Comparison of ENCODE assay signal across 8 mouse cellular contexts in the genomic region with DNA sequence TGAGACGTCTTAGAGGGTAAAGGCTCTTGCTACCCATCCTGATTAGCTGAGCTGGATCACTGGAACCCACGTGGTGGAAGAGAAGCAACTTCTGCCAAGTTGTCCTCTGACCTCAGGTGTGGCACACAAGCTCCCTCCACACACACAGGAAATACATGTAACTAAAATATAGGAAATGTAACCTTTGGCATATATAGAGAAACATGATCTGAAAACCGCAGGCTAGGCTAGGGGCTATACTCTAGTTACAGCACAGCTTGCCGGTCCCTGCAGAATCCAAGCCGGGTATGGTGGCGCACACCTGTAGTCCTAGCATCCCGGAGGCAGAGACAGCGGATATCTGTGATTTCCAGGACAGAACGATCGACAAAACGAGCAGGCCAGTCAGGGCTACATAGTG. TPM values are rescaled to one million over a fixed set of nuclear protein-coding genes. Genes with fewer than 3 reads are reported as not detected.
DNase-seq lines count a peak whose midpoint lies in the region; ATAC-seq and TF ChIP-seq lines count a peak whose summit lies in the region.

No protein-coding gene starts in this region.

- no peak for DNase-seq in neural tube, embryonic 11.5 days (ENCODE audit: low spot score)
- no peak for DNase-seq in neural tube, embryonic 10.5 days (ENCODE audit: extremely low spot score, low spot score)
- DNase-seq in hindbrain, embryonic 11.5 days (ENCODE audit: low spot score) = no peak
- DNase-seq in ovary, adult 18-20 months (ENCODE audit: low spot score) = no peak
- DNase-seq in embryo, embryonic 11 days = no peak
- no peak for DNase-seq in Muller cell, postnatal 12 days (ENCODE audit: inconsistent ontology term)

- no peaks in the 10 kb centered on the region for H3K9me3 ChIP-seq in neural tube, embryonic 11.5 days (ENCODE audit: control insufficient read depth, low read length)
- H3K9me3 ChIP-seq in hindbrain, embryonic 11.5 days (ENCODE audit: control insufficient read depth, low read length) = no peaks in the 10 kb centered on the region

- peak; percentile 46 for ATAC-seq in neural tube, embryonic 11.5 days (ENCODE audit: insufficient read depth, low FRiP score, low TSS enrichment)
- ATAC-seq in hindbrain, embryonic 11.5 days (ENCODE audit: low FRiP score) = peak; percentile 68
- ATAC-seq in megakaryocyte, adult 5-6 weeks (ENCODE audit: poor library complexity, severe bottlenecking) = peak; percentile 5

- TF ChIP-seq POLR2A in cortical plate, adult 2 months (IDR thresholded peaks at IDR 0.05; ENCODE audit: extremely low read depth, insufficient read depth, low read length) = no peak

- TF ChIP-seq CTCF in cortical plate, adult 2 months (IDR thresholded peaks at IDR 0.05; ENCODE audit: extremely low read depth, insufficient read depth, low read length) = no peak

- H3K4me3 ChIP-seq in neural tube, embryonic 11.5 days (ENCODE audit: low read depth, low read length) = peak overlapping the region; percentile 85
- H3K4me3 ChIP-seq in cortical plate, adult 2 months (ENCODE audit: insufficient read depth, low read length) = peak overlapping the region; percentile 78
- H3K4me3 ChIP-seq in hindbrain, embryonic 11.5 days (ENCODE audit: low read depth, low read length) = peak overlapping the region; percentile 77

- WGBS in neural tube, embryonic 11.5 days = 2% methylated on average over 11 of the region's 11 CpGs
- 2% methylated on average over 11 of the region's 11 CpGs for WGBS in hindbrain, embryonic 11.5 days

- H3K4me1 ChIP-seq in neural tube, embryonic 11.5 days (ENCODE audit: control insufficient read depth, insufficient read depth, low read length) = peaks cover 5% of the 10 kb centered on the region
- H3K4me1 ChIP-seq in cortical plate, adult 2 months (ENCODE audit: control insufficient read depth, insufficient read depth, low read length) = peaks cover 2% of the 10 kb centered on the region; the same call in 1 of the 2 replicates
- peaks cover 5% of the 10 kb centered on the region; the same call in 1 of the 2 replicates for H3K4me1 ChIP-seq in hindbrain, embryonic 11.5 days (replicated peaks; ENCODE audit: control insufficient read depth, insufficient read depth, low read length)

- H3K36me3 ChIP-seq in neural tube, embryonic 11.5 days (ENCODE audit: control insufficient read depth, insufficient read depth, low read length) = 0 out of 2 replicates have a peak, but pooled peaks cover 2% of the 10 kb centered on the region
- H3K36me3 ChIP-seq in hindbrain, embryonic 11.5 days (ENCODE audit: control insufficient read depth, insufficient read depth, low read length) = no peaks in the 10 kb centered on the region

- H3K27me3 ChIP-seq in neural tube, embryonic 11.5 days (ENCODE audit: control insufficient read depth, insufficient read depth, low read length) = no peaks in the 10 kb centered on the region
- H3K27me3 ChIP-seq in hindbrain, embryonic 11.5 days (ENCODE audit: control insufficient read depth, insufficient read depth, low read length) = no peaks in the 10 kb centered on the region

- H3K9ac ChIP-seq in neural tube, embryonic 11.5 days (ENCODE audit: low read length) = peak overlapping the region; percentile 81
- H3K9ac ChIP-seq in hindbrain, embryonic 11.5 days (ENCODE audit: low read depth, low read length) = peak overlapping the region; percentile 81

- H3K27ac ChIP-seq in neural tube, embryonic 11.5 days (ENCODE audit: low read depth, low read length) = peak overlapping the region; percentile 80
- H3K27ac ChIP-seq in cortical plate, adult 2 months (ENCODE audit: insufficient read depth, low read length) = peak overlapping the region; percentile 70
- peak overlapping the region; percentile 71 for H3K27ac ChIP-seq in hindbrain, embryonic 11.5 days (ENCODE audit: low read depth, low read length)

- H3K4me2 ChIP-seq in neural tube, embryonic 11.5 days (ENCODE audit: low read depth) = peak overlapping the region; percentile 95
- peak overlapping the region; percentile 84 for H3K4me2 ChIP-seq in hindbrain, embryonic 11.5 days (replicated peaks; ENCODE audit: low read depth, low read length)

RNA-seq across cellular contexts. Expression of gene Thumpd3, which starts 0.5 kb away (rescaled TPM):
- 50.4 and 52.9 TPM in 2 replicates for polyA plus RNA-seq in neural tube, embryonic 11.5 days (2014; fragmentation: Nextera tagmentation; extraction: Ambion mirVana)
- 19.2 and 20.4 TPM in 2 replicates for polyA plus RNA-seq in cortical plate, adult 2 months (2012; rRNA removed)
- polyA plus RNA-seq in hindbrain, embryonic 11.5 days (2014; fragmentation: Nextera tagmentation; extraction: Ambion mirVana) = 57.4 and 58.0 TPM in 2 replicates
- 50.0 and 50.4 TPM in 2 replicates for total RNA-seq in megakaryocyte, adult 5-6 weeks (2015)
- 40.8 and 48.5 TPM in 2 replicates for total RNA-seq in megakaryocyte, adult 5-6 weeks (2017)

RNA-seq across cellular contexts. Expression of gene Setd5, which starts 31.6 kb away (rescaled TPM):
- 74.9 and 78.5 TPM in 2 replicates for polyA plus RNA-seq in neural tube, embryonic 11.5 days (2014; fragmentation: Nextera tagmentation; extraction: Ambion mirVana)
- polyA plus RNA-seq in cortical plate, adult 2 months (2012; rRNA removed) = 53.2 and 56.8 TPM in 2 replicates
- polyA plus RNA-seq in hindbrain, embryonic 11.5 days (2014; fragmentation: Nextera tagmentation; extraction: Ambion mirVana) = 74.7 and 91.1 TPM in 2 replicates
- 81.1 and 84.2 TPM in 2 replicates for total RNA-seq in megakaryocyte, adult 5-6 weeks (2015)
- total RNA-seq in megakaryocyte, adult 5-6 weeks (2017) = 46.1 and 63.6 TPM in 2 replicates

Comparison
In these comparisons a context has a peak if more than half of its experiments do, and no peak if none do; other contexts are left out.
1. ATAC-seq: peak in every context shown above with its lines; median percentile 68 in hindbrain, embryonic 11.5 days; 46 in neural tube, embryonic 11.5 days; 5 in megakaryocyte, adult 5-6 weeks.